Mouse (Mus musculus) midbrain, postnatal 0 days (tissue): ENCODE measurements around the gene Shc1. TPM values are rescaled to one million over a fixed set of nuclear protein-coding genes. Genes with fewer than 3 reads are reported as not detected.

ENCODE experiments used
- ATAC-seq: fragments of 200-750 bp; cut with Nextera tagmentation; 2 replicates; pipeline ENCODE4 v1.8.0; 2017; ENCODE audit warnings: moderate number of reproducible peaks, mild to moderate bottlenecking, moderate TSS enrichment, moderate library complexity; ENCODE audit not compliant: low FRiP score
- DNase-seq: peaks from one replicate; pipeline ENCODE4 v3.0.0-alpha.2; 2015; ENCODE audit warnings: low spot score
- H3K27ac ChIP-seq: fragments of 300-500 bp; sonication (generic); 2 replicates; pipeline ENCODE4 v1.5.1; 2014; ENCODE audit warnings: low read depth, mild to moderate bottlenecking, low read length, mixed read lengths
- H3K27me3 ChIP-seq: fragments of 300-500 bp; sonication (generic); 2 replicates; pipeline ENCODE4 v1.6.1; 2014; ENCODE audit warnings: low read length, control low read depth, mixed read lengths; ENCODE audit not compliant: insufficient read depth
- H3K36me3 ChIP-seq: fragments of 300-500 bp; sonication (generic); 2 replicates; pipeline ENCODE4 v1.6.1; 2014; ENCODE audit warnings: low read length, control low read depth, mixed read lengths; ENCODE audit not compliant: insufficient read depth
- H3K4me1 ChIP-seq: fragments of 300-500 bp; sonication (generic); 2 replicates; pipeline ENCODE4 v1.6.1; 2014; ENCODE audit warnings: mild to moderate bottlenecking, control low read depth, antibody characterized with exemption, low read length, mixed read lengths; ENCODE audit not compliant: insufficient read depth
- H3K4me2 ChIP-seq: fragments of 300-500 bp; sonication (generic); 2 replicates; pipeline ENCODE4 v1.6.1; 2014; ENCODE audit warnings: low read depth, mild to moderate bottlenecking, low read length, mixed read lengths; ENCODE audit not compliant: poor library complexity, severe bottlenecking
- H3K4me3 ChIP-seq: fragments of 300-500 bp; sonication (generic); 2 replicates; pipeline ENCODE4 v1.5.1; 2014; ENCODE audit warnings: low read depth, mild to moderate bottlenecking, low read length, moderate library complexity
- H3K9ac ChIP-seq: fragments of 300-500 bp; sonication (generic); replicated peaks from 2 replicates; pipeline ENCODE4 v1.6.1; 2014; ENCODE audit warnings: mild to moderate bottlenecking, low read length, moderate library complexity, mixed read lengths; ENCODE audit not compliant: poor library complexity, severe bottlenecking
- H3K9me3 ChIP-seq: fragments of 300-500 bp; sonication (generic); 2 replicates; pipeline ENCODE4 v1.6.1; 2016; ENCODE audit warnings: low read length, control low read depth
- CTCF ChIP-seq: IDR thresholded peaks from 2 replicates; pipeline ENCODE4 v1.5.1; 2016; ENCODE audit warnings: antibody characterized with exemption, mild to moderate bottlenecking
- WGBS: fragments of 180-500 bp; shearing (Covaris S2); extraction: QIAGEN DNeasy Blood & Tissue Kit; methylation state at CpG from one replicate; pipeline ENCODE4 v1.1.7; 2014; 5-methylcytosine and 5-hydroxymethylcytosine counted together
- polyA plus RNA-seq: library from polyadenylated mRNA; unstranded; fragments of >200 nt; fragmentation: Nextera tagmentation; extraction: Ambion mirVana; gene quantifications from 2 replicates; pipeline ENCODE4 v1.2.1, GENCODE M21; 2015
- total RNA-seq: library from RNA; depleted of rRNA; stranded (reverse); fragments of >200 nt; gene quantifications from 2 replicates; pipeline ENCODE4 v1.2.3, GENCODE M21; 2014

Gene Shc1
- total and polyA plus RNA-seq, 2 experiments from 2014 or later: 11.0 to 24.9 TPM

- Histone ChIP-seq H3K4me3 (no peak within 1 kb of the TSS), H3K4me1 (peaks cover 5% of the 10 kb centered on the region; the same call in 1 of the 2 replicates), H3K4me2 (no peak within 1 kb of the TSS), H3K36me3 (no peaks in the 10 kb centered on the region), H3K27ac (no peak within 1 kb of the TSS), H3K9ac (no peak within 1 kb of the TSS), H3K27me3 (no peaks in the 10 kb centered on the region), H3K9me3 (no peaks in the 10 kb centered on the region)
- no peak for DNase-seq
- ATAC-seq: no peak
- WGBS: 67% methylated on average over 10 of the region's 10 CpGs
- TF ChIP-seq CTCF: no peak
Observed at GRCm38 (mm10) chr3:89454401-89455177, 36.3 kb downstream of the Shc1 start, which contains the start of gene Pmvk. Pmvk (plus strand) TSS chr3:89454541.

- Histone ChIP-seq H3K4me3 (no peak overlapping the region), H3K4me1 (peaks cover 5% of the 10 kb centered on the region; the same call in 1 of the 2 replicates), H3K9ac (no peak overlapping the region), H3K27ac (no peak overlapping the region), H3K27me3 (no peaks in the 10 kb centered on the region), H3K4me2 (no peak overlapping the region), H3K36me3 (no peaks in the 10 kb centered on the region), H3K9me3 (no peaks in the 10 kb centered on the region)
- DNase-seq (no peak), ATAC-seq (no peak)
- TF ChIP-seq CTCF: no peak
- WGBS: 38% methylated on average over 1 of the region's 1 CpGs
Observed at GRCm38 (mm10) chr3:89455786-89456285, 37.6 kb downstream of the Shc1 start.

DNA sequence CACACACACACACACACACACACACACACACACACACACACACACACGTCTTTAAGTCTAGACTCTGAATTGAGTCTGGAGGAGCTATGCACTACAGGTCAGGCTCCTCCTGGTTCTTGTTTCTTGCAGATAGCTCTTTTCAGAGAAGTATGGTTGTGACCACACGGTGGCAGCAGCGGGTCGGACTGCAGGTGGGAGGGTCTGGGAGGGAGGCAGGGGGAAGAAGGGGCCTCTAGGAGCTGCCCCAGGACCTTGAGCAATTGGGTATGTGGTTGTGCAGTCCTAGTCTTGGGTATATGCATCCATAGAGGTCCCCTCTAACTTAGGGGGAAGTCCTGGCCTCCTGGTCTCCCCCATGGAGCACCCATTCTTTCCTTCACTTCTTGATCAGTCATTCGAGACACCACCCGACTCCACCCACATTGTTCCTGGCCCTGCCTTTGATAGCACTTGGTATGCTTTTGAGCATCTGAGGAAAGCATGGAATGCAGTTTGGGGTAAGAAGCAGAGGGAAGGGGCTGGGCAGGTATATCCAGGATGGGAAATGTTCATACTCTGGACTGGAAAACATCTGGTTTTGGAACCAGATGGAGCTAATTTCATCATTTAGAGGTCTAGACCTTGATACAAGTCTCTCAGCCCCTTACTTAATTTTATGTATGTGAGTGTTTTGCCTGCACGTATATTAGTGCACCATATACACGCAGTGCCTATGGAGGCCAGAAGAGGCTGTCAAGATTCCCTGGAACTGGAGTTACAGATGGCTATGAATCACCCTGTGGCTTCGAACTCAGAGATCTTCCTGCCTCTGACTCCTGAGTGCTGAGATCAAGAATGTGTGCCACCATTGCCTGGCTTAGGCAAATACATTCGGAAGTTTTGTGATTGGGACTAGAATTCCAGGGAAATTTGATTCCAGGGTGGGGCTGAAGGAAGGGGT lies 38.8 kb downstream of the Shc1 start:
- ATAC-seq (no peak), DNase-seq (peak; percentile 44)
- Histone ChIP-seq H3K4me2 (no peak overlapping the region), H3K9ac (no peak overlapping the region), H3K4me1 (peaks cover 2% of the 10 kb centered on the region; the same call in 1 of the 2 replicates), H3K9me3 (no peaks in the 10 kb centered on the region), H3K36me3 (no peaks in the 10 kb centered on the region), H3K27me3 (no peaks in the 10 kb centered on the region), H3K27ac (no peak overlapping the region), H3K4me3 (no peak overlapping the region)
- peak; percentile 68 for TF ChIP-seq CTCF
- 28% methylated on average over 10 of the region's 10 CpGs for WGBS

DNA sequence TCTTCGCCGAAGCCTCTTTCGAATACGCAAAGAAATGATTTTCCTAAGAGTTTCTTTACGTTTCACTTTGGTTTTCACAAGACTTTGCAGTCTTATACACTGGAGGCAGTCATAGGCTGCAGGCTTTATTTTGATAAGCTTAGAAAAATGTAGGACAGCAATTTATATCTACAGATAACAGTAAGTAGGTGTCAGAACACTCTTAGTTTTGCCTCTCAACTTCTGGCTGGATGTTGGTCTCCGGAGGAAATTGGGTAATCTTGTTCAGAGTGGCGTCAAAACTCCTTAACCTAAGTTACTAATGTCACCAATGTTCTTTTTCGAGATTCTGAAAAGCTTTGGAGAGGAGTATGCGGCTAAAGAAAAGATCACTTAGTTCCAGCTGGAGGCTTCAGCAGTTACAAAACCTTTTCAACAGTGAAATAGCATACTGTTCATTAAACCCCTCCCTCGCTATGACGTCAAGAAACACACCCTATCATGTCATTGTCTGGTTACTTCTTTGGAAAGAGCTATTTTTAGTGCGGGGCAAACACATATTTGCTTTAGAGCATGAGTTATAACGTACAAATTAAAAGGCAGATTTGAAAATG lies 40.2 kb downstream of the Shc1 start:
- Histone ChIP-seq H3K27ac (peak overlapping the region; percentile 87), H3K36me3 (no peaks in the 10 kb centered on the region), H3K27me3 (no peaks in the 10 kb centered on the region), H3K4me2 (peak overlapping the region; percentile 66), H3K9ac (no peak overlapping the region), H3K9me3 (no peaks in the 10 kb centered on the region), H3K4me1 (no peaks in the 10 kb centered on the region), H3K4me3 (peak overlapping the region; percentile 49)
- TF ChIP-seq CTCF: no peak
- DNase-seq: no peak
- 0 out of 2 replicates have a peak, but pooled peaks have one; percentile 44 for ATAC-seq
- WGBS: 42% methylated on average over 13 of the region's 13 CpGs

- peak overlapping the region; percentile 66 for H3K4me2 ChIP-seq
- under 1% methylated on average over 34 of the region's 36 CpGs for WGBS
- peak overlapping the region; percentile 77 for H3K9ac ChIP-seq
- H3K4me3 ChIP-seq: peak overlapping the region; percentile 49
- H3K27me3 ChIP-seq: no peaks in the 10 kb centered on the region
- no peaks in the 10 kb centered on the region for H3K36me3 ChIP-seq
- peak overlapping the region; percentile 87 for H3K27ac ChIP-seq
- peak; percentile 88 for ATAC-seq
- no peaks in the 10 kb centered on the region for H3K4me1 ChIP-seq
- DNase-seq: peak; percentile 94
- no peaks in the 10 kb centered on the region for H3K9me3 ChIP-seq
- no peak for TF ChIP-seq CTCF
Observed at GRCm38 (mm10) chr3:89458965-89459807, 40.9 kb downstream of the Shc1 start.
